In the genomic region with DNA sequence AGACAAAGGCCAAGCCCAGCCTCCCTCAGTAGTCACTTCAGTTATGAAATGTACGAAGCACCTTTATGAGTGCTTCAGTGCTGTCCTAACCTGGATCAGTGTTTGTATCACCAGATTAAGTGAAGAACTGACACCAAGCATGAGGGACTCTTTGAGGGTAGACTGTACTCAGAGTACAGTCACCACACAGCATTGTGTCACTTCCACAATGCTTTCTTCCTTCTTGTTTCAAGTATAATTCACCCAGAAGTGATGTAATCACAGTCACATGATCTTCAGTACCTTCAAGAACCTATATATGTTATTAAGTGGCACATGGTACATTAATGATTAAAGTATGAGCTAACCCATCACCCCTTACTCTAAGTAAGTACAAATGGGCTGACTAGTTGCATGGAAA, we compare ENCODE assay signal across 21 mouse cellular contexts. TPM values are rescaled to one million over a fixed set of nuclear protein-coding genes. Genes with fewer than 3 reads are reported as not detected.
DNase-seq lines count a peak whose midpoint lies in the region; ATAC-seq lines count a peak whose summit lies in the region.
"Had no signal": no experiment of that assay in that cellular context is flagged by ENCODE, and none has a peak within 500 bp of the region (broad histone marks: within the 10 kb centered on the region; RNA-seq: fewer than 3 reads in every experiment).

No protein-coding gene starts in this region.

- no peak for DNase-seq in adipocyte (ENCODE audit: low spot score)
- DNase-seq in adrenal gland, adult 8-10 months = no peak
- DNase-seq in embryo, embryonic 9.5 days (ENCODE audit: extremely low spot score) = no peak
- DNase-seq: adrenal gland, adult 2 months; adrenal gland, postnatal 10 days; adrenal gland, postnatal 14 days; adrenal gland, postnatal 25 days; adrenal gland, postnatal 36 days; B cell, adult 2 months; cerebellum, adult 11 months; cerebellum, adult 11-12 months; cerebellum, adult 18-20 months; cerebellum, adult 2 months; cerebellum, adult 8-10 months had no signal

- ATAC-seq in granulocyte monocyte progenitor cell, adult 5-6 weeks (replicated peaks; ENCODE audit: poor library complexity, severe bottlenecking) = peak; percentile 88
- ATAC-seq in megakaryocyte, adult 5-6 weeks (ENCODE audit: poor library complexity, severe bottlenecking) = peak; percentile 86
- ATAC-seq in megakaryocyte progenitor cell, adult 5-6 weeks (replicated peaks; ENCODE audit: poor library complexity) = peak; percentile 79
- ATAC-seq: activated CD4-positive, CD25-positive, alpha-beta regulatory T cell, adult 4 months; CD4-positive, CD25-positive, alpha-beta regulatory T cell, adult 4 months; Patski had no signal

RNA-seq across cellular contexts. Expression of a gene that starts 24.3 kb away (rescaled TPM):
- 5.5 and 6.4 TPM in 2 replicates for total RNA-seq in granulocyte monocyte progenitor cell, adult 5-6 weeks (2014; fragmentation: Nextera tagmentation)
- total RNA-seq in granulocyte monocyte progenitor cell, adult 5-6 weeks (2017) = 4.0 and 6.0 TPM in 2 replicates
- total RNA-seq in megakaryocyte, adult 5-6 weeks (2015) = 2.1 and 3.4 TPM in 2 replicates
- total RNA-seq in megakaryocyte, adult 5-6 weeks (2017) = 1.1 and 5.1 TPM in 2 replicates
- 5.8 and 10.3 TPM in 2 replicates for total RNA-seq in megakaryocyte progenitor cell, adult 5-6 weeks (2015)
- total RNA-seq in megakaryocyte progenitor cell, adult 5-6 weeks (2017) = 3.9 and 6.9 TPM in 2 replicates
- 1 to 10 TPM; 4.8 to 8.4 (median 5.4) TPM for total RNA-seq in adrenal gland, adult 8-10 months (2022)
- total RNA-seq: CH12.LX had no signal
